Mouse (Mus musculus): ENCODE measurements around the gene Rab13.

GRCm38 (mm10) chr3:90275286-90275685 is 61.8 kb downstream of the Rab13 start:
- no peak for TF ChIP-seq CTCF (IDR thresholded peaks at IDR 0.05; ENCODE audit: low read depth)
- TF ChIP-seq EP300 (IDR thresholded peaks at IDR 0.05; ENCODE audit: low read depth), result no peak

Data from liver, embryonic 14.5 days (tissue).